Mouse (Mus musculus): Measurements from ENCODE around the gene Rpl22.

DNA sequence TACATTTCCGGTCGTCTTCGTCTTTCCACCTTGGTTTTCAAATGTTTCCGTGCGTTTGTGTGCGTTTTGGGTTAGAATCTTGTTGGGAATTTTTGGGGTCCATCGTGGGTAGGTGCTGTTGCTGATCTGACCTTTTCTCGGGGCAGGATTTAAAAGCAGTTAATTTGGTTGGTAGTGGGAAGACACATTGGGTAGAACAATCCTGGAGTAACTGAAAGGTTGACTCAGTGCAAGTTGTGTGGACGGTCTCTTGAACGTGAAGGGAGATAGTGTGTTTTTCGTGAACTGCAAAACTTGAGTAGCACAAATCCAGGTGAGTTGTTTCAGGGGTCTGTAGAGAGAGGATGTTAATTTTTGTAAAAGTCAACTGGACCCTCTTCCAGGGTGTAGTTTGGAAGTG is 1.0 kb downstream of the Rpl22 start:
- TF ChIP-seq POLR2A (IDR thresholded peaks at IDR 0.05; ENCODE audit: low read depth, low read length) (no peak), CTCF (IDR thresholded peaks at IDR 0.05; ENCODE audit: extremely low read depth, insufficient read length, insufficient replicate concordance, low read depth, low read length) (no peak)

Measured in small intestine, adult 2 months (tissue).